Mouse (Mus musculus) induced T-regulatory cell, adult 2 months (primary cell): ENCODE results near the gene Pygo2.

Experiments used
- DNase-seq: peaks from one replicate; pipeline ENCODE4 v3.0.0-alpha.2; 2012; ENCODE audit warnings: low read depth

The Pygo2 gene

GRCm38 (mm10) chr3:89456726-89457665, 27.0 kb downstream of the Pygo2 start:
- peak; percentile 92 for DNase-seq

GRCm38 (mm10) chr3:89458372-89458964, 28.5 kb downstream of the Pygo2 start:
- no peak for DNase-seq

GRCm38 (mm10) chr3:89458965-89459807, 29.2 kb downstream of the Pygo2 start:
- DNase-seq = peak; percentile 98

- no peak for DNase-seq
These were observed 38.3 kb downstream of the Pygo2 start for GRCm38 (mm10) chr3:89468268-89468667.

- no peak for DNase-seq
These were observed 42.3 kb downstream of the Pygo2 start for GRCm38 (mm10) chr3:89472280-89472679.

- no peak for DNase-seq
These were observed 43.8 kb downstream of the Pygo2 start for GRCm38 (mm10) chr3:89473838-89474237.

GRCm38 (mm10) chr3:89479055-89479454, 49.0 kb downstream of the Pygo2 start:
- no peak for DNase-seq

- DNase-seq = peak; percentile 84
These were observed 51.5 kb downstream of the Pygo2 start for GRCm38 (mm10) chr3:89481488-89481887.

GRCm38 (mm10) chr3:89482249-89482648, 52.2 kb downstream of the Pygo2 start:
- DNase-seq = no peak
